Mouse (Mus musculus) lung, postnatal 14 days (tissue): ENCODE measurements around the gene Nxph4.

Experiments
- DNase-seq: peaks from one replicate; pipeline ENCODE4 v3.0.0; 2021

The Nxph4 gene

GRCm38 (mm10) chr10:127514764-127515163, 19.6 kb downstream of the Nxph4 start, which contains the start of gene Ndufa4l2:
TSS of gene Ndufa4l2 (plus strand) at chr10:127514967.
- DNase-seq = peak; percentile 41

DNA sequence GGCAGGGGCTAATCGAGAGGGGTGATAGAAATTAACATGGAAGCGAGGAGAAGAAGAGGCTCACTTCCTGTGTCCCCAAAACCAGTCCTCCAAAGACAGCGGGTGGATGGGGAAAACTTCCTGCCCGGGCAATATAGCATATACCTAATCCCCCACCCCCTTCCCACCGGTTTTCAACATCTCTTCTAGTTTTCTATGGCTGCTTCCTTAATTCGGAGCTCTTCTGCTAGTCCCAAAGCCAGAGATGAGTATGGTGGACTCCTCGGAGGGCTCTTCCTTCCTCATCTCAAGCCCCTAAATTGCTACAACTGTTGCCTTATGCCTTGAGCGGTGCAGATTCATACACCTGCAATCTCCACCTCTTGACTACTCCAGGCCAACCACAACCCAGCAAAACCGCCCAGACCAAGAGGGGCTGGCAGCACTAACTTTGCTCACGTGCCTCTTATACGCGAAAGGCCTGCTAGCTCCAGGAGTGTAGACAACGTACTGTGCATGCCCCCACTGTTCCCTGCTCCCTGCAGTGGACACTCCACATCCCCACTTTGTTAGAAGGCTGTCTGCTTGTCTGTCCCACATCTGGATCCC, 20.2 kb downstream of the Nxph4 start:
- no peak for DNase-seq

GRCm38 (mm10) chr10:127513501-127514091, 20.8 kb downstream of the Nxph4 start:
- no peak for DNase-seq

DNA sequence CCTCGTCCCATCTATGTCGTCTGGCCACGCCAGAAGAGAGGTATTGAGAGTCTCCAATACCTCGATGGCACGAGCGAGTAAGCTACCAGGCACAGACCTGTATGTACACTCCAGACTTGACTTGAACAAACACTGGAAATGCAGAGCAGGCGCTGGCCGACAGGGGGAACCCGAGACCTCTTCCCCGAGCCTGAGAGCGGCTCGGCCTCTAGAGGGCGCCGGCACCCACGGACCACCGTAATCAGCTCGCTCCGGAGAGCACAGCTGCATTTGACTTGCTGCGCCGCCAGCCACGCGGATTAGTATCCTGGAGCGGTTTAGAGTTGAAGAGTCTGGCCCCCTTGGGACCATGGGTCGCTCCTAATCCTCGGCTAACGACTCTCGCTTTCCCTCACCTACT, 21.5 kb downstream of the Nxph4 start:
- DNase-seq = peak; percentile 97

DNA sequence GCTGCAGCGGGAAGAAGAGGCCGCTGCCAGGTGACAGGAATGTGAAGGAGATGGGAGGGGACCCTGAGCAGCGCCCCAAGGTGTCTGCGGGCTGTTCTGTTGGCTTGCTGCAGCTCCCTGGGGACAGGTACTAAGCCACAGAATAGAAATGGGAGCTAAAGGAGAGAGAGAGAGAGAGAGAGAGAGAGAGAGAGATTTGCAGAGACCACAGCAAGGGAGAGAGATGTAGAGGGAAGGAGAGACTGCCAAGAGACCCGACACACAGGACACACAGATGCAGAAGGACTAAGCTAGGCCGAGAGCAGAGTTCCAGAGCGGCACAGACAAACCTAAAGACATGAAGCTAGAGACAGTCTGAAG, 22.1 kb downstream of the Nxph4 start:
- no peak for DNase-seq

- DNase-seq = peak; percentile 33
Observed at GRCm38 (mm10) chr10:127511634-127512306, 22.6 kb downstream of the Nxph4 start.

- no peak for DNase-seq
Observed at GRCm38 (mm10) chr10:127510895-127511617, 23.3 kb downstream of the Nxph4 start.

GRCm38 (mm10) chr10:127509837-127510701, 24.3 kb downstream of the Nxph4 start:
- no peak for DNase-seq

- peak; percentile 87 for DNase-seq
Observed at GRCm38 (mm10) chr10:127509051-127509836, 25.1 kb downstream of the Nxph4 start.

DNA sequence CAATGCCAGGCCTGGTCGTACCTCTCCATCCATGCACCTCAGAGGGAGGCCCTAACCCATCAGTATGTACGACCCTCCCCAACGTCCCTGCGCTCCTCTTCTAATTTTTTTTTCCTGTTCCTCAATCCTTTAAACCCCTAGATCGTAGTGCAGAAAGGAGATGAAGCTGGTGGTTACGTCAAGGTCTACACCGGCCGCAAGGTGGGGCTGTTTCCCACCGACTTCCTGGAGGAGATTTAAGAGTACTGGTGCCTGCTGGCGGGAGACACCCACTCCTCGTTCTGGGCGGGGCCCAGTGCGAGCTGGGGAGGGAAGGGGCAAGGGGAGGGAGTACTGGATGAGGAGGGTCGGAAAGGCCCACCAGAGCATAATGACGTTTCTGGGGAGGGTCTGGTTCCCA, 26.1 kb downstream of the Nxph4 start:
- peak; percentile 79 for DNase-seq

DNA sequence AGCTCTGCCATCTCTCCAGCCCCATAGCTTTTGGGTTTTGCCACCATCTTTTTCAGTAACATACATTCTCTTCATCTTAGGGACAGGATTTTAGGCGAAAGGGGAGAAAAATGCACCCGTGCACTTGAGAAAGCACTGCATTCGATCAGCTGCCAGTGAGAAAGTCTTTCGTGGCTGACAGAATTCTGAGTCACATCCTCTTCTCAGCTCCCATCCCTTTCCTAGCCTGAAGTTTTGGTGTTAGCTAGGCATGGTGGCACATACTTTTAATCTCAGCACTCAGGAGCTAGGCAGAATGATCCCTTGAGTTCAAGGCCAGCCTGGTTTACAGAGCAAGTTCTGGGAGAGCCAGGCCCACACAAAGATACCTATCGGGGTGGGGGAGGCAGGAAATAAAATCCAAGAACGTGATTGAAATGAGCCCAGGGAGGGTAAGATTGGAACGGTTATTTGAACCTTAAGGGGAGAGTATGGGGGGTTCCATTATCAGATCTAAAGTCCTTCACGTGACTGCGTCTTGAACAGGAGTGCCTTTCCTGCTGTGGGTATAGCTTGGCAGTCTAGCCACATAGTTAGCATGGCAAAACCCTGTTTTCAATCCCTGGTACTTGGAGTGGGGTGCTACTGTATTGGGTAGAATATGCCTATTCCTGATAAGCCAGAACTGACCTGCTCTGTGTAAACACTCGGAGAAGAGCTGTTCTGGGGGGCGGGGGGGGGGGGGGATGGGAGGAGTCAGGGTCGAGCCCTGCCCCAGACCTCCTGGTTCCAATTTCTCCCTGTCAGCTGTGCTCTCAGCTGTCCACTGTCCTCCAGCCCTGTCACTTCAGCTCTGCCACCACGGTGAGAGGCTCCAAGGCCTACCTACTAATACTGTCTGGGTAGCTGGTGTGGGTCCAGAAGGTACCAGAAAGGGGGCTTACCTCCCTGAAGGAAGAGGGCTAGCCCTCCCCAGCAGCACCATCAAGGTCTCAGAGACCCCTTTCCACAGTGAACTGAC, 33.2 kb downstream of the Nxph4 start, which contains the start of gene Stac3:
TSS of gene Stac3 (plus strand) at position 793 of the 1,000 bp plus-strand sequence.
- DNase-seq = no peak

GRCm38 (mm10) chr10:127500042-127500441, 34.3 kb downstream of the Nxph4 start:
- DNase-seq = no peak

DNA sequence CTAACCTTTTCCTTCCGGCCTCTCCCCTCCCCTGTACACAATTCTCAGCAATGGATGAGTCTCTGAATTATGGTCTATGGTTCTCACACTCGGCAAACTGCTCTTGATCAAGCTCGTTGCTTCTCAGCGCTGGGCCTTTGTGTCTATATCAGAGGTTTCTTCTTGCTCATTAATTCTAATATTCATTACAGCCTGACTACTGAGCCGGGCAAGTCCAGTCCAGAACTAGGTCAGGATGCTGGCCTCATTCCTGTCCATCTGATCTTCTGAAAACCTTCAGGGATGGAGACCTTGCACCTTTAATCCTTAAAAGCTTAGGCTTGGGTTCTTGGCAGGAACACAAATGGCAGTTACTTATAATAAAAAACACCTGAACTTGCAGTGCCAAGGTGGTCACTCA, 34.8 kb downstream of the Nxph4 start:
- no peak for DNase-seq

GRCm38 (mm10) chr10:127496156-127496555, 38.2 kb downstream of the Nxph4 start:
- DNase-seq = no peak

DNA sequence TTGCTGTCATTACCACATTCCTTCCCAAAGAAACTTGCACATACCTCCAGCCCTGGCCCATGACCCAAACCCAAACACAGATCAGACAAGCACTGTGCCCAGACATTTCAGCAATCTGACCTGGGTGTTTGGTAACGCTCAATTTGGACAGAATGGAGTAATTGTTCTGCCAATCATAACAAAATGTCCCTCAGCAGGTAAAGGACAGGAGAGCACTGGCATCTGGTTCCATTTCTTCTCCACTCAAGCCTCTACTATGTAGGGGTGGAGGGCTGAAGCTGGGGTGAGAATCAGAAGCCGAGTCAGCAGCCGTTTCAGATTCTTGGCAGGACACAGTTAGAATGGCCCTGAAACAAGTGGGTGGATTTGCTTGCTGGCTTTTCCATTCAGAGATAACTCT, 42.2 kb downstream of the Nxph4 start:
- DNase-seq = no peak

- DNase-seq = no peak
Observed at GRCm38 (mm10) chr10:127491128-127491512, 43.2 kb downstream of the Nxph4 start.

GRCm38 (mm10) chr10:127490160-127491127, 43.9 kb downstream of the Nxph4 start:
- DNase-seq = no peak

- no peak for DNase-seq
Observed at GRCm38 (mm10) chr10:127488856-127489255, 45.5 kb downstream of the Nxph4 start.

DNA sequence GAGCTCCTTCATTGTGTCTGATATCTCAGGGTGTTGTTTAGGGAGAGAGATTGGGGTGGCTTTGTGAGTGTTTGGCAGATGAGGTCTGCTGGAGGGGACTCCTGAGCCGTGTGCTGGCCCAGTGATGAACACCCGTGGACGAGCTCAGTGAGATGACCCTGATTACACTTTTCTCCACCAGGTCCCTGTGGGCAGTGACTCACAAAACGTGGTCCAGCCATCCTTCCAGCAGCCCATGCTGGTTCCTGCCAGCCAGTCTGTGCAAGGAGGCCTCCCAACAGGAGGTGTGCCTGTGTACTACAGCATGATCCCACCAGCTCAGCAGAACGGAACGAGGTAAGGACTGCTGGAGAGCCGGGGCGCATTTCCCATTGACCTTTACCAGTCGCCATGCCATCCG, 49.1 kb downstream of the Nxph4 start:
- DNase-seq = no peak
